Mouse (Mus musculus) left cerebral cortex, adult 2 months (tissue): ENCODE results near the gene Orm1. TPM values are rescaled to one million over a fixed set of nuclear protein-coding genes. Genes with fewer than 3 reads are reported as not detected.
A peak's percentile ranks its signal among the peaks of the same experiment; 100 is the strongest.
"Not testable (repeated sequence)": the region's sequence is repeated elsewhere in the genome, so short reads cannot be mapped to it uniquely, and the experiment has no call there.

Experiments used
- DNase-seq, 2 experiments: peaks; one replicate each; pipeline ENCODE4 v3.0.0; 2021 to 2022; ENCODE audit warnings: low spot score in 2 of 2, mixed read lengths in 1 of 2; ENCODE audit errors: extremely low spot score in 1 of 2
- H3K27ac ChIP-seq: fragments of 200-600 bp; 2 replicates; pipeline ENCODE4 v1.8.1; 2022
- H3K4me3 ChIP-seq: fragments of 200-600 bp; 2 replicates; pipeline ENCODE4 v1.8.1; 2022
- CTCF ChIP-seq: fragments of 200-600 bp; IDR thresholded peaks from 2 replicates; pipeline ENCODE4 v1.8.1; 2022; ENCODE audit warnings: antibody characterized with exemption, mild to moderate bottlenecking, moderate library complexity
- intact Hi-C: fragments of 180-260 bp; cut with DNase I; formaldehyde crosslinking; loops from one replicate; pipeline ENCODE4 v1.15.1; 2025
- total RNA-seq, 2 experiments: library from RNA; stranded (reverse); gene quantifications; 2 replicates each; pipeline ENCODE4 v1.2.3; 2021

Orm1 gene
- total RNA-seq, 2 experiments from 2014 or later: not detected

DNA sequence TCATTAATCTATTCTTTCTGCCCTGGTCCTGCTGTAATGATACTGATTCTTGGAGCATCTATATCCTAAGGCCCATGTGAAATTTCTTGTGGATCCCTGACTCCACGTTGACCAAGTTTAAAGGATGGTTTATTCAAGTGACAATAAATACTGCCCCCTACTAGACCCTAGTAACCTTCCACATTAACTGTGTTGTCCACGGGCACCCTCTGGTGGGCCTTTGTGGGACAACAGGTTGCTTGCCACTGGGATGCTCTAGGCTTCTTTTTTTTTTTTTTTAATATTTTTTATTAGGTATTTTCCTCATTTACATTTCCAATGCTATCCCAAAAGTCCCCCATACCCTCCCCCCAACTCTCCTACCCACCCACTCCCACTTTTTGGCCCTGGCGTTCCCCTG is 24.8 kb upstream of the Orm1 start:
- H3K27ac ChIP-seq, H3K4me3 ChIP-seq: not testable (repeated sequence)
- intact Hi-C loops: loop anchor here (1.0 kb wide), 2 partner anchors 104 to 160 kb away; no protein-coding TSS in a partner anchor
- DNase-seq: peak; percentile 50 to 61
- TF ChIP-seq CTCF: peak; percentile 76

- TF ChIP-seq CTCF: no peak
- Histone ChIP-seq H3K4me3 (no peak overlapping the region), H3K27ac (no peak overlapping the region)
- no peak for DNase-seq
- intact Hi-C loops: no loop called here
Observed at GRCm38 (mm10) chr4:63323275-63323815, 21.0 kb upstream of the Orm1 start.

DNA sequence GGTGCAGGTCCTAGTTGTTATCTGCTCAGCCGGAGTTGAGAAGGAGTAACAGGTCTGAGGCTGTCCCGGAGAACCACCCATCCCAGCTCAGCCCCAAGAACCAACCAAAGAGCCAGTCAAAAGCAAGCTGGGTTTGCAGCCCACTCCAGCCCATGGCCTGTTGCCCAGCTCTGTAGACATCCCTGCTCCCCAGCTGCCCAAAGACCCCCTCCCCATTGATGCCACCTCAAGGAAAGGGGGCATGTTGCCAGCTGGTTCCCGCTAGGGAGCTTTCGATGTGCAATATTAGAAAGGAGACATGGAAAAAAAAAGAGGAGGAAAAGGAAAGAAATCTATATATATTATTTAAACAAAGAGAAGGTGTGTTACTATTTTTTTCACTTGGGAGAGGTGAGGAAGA is 11.0 kb upstream of the Orm1 start:
- TF ChIP-seq CTCF: no peak
- H3K4me3 ChIP-seq: no peak overlapping the region
- DNase-seq: no peak
- intact Hi-C loops: no loop called here
- no peak overlapping the region for H3K27ac ChIP-seq

DNA sequence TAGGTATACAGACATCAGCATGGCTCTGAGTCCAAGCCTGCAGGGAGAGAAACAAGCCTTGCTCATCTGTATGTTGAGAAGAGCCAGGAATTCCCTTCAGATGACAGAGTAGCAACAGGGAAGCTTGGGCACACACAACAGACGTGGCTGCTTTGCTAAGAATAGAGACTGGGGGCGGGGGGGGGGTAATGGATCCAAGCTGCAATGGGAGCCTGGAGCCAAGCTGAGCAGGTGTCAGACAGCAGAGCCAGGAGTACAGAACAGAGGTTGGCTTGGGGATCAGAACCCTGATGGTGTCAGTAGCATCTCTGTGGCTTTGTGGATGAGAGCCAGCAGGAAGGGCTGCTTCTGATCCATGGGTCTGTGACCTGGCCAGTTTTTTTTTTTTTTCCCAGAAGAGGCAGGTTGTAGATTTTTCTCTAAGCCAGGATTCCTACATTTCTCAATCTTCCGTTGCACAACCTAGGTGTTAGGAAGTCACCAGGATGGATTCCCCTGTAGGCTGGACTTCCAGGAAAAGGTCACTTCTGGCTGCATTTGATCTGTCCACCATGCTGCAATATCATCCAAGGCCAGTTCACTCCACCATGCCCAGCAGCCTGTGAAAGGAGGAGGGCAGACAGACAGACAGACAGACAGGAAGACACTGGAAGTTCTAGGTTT is 5.8 kb upstream of the Orm1 start:
- no peak for TF ChIP-seq CTCF
- no peak overlapping the region for H3K4me3 ChIP-seq
- DNase-seq: no peak
- no peak overlapping the region for H3K27ac ChIP-seq
- intact Hi-C loops: no loop called here

DNA sequence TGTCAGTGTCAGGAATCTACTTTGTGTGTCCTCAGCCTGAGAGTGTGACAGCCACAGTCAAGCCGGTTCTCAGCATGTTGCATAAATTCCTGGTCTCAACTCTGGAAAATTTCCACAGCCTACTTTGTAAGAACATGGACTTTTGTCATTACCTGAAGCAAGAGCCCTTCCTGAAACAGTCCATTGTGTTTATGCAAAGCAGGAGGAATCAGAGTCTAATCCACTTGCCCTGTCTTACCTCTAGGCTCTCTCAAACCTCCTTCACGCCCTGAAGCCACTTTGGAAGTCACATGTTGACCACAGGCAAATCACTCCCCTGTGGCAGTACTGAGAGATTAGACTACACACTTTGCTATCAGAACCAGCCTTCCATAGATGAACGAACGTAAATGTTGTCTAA is 1.9 kb upstream of the Orm1 start:
- intact Hi-C loops: no loop called here

DNA sequence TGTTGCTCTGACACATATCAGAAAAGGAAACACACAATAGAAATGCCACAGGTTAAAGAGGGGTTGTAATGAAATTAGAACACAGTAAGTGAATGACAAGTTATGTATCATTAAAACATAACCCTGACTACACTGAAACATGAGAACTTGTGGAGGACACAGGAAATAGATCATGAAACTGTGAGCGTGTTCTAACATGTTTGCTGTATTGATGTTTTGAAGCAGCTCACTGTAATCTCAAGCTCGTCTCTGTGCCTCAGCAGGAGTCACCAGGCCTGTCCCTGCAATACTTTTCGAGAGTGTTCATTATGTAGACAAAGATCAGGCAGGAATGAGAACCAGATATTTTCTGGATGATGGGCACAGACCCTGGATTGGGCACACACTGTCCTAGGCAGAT is 752 bp upstream of the Orm1 start:
- no peak for TF ChIP-seq CTCF
- intact Hi-C loops: no loop called here
- no peak overlapping the region for H3K27ac ChIP-seq
- no peak overlapping the region for H3K4me3 ChIP-seq
- DNase-seq: no peak

More for the DNA sequence above, 1.9 kb upstream of the Orm1 start:
- no peak for TF ChIP-seq CTCF
- H3K4me3 ChIP-seq: no peak overlapping the region
- H3K27ac ChIP-seq: no peak overlapping the region
- no peak for DNase-seq

DNA sequence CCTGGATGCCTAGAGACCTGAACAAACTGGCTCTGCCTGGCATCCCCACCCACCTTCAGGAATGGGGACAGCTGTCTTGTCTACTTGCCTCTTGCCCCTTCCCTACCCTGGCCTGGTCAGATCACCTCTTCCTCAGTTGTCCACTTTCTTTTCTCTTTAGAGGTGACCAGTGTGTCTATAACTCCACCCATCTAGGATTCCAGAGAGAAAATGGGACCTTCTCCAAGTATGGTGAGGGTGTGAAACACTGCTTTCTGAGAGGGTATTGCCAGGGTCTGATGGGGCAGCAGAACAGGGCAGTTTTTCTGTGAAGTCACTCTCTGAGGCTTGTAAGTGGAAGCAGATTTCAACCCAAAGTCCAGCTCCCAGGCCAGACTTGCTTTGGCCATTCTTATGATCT is 901 bp downstream of the Orm1 start:
- intact Hi-C loops: no loop called here
- DNase-seq: no peak
- Histone ChIP-seq H3K27ac (no peak overlapping the region), H3K4me3 (no peak overlapping the region)
- no peak for TF ChIP-seq CTCF

DNA sequence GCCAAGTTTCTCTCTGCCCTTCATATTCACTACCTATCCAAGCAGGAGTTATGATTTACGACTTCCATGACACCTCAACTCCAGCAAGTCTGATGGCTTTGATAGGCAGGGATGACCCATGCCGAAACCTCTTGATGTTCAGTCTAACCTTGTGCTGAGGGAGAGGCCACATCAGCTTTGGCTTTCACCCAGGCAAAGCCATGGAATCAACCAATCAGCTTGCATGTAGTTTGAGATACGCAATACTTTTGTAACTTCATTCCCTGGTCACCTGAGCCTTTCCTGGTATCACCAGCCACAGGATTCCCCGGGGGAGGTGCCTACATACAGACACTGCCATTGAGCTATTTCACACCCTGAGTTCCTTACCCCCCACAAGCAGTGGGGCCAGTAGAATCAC is 2.3 kb downstream of the Orm1 start:
- no peak for TF ChIP-seq CTCF
- Histone ChIP-seq H3K4me3 (no peak overlapping the region), H3K27ac (no peak overlapping the region)
- no peak for DNase-seq
- intact Hi-C loops: no loop called here

DNA sequence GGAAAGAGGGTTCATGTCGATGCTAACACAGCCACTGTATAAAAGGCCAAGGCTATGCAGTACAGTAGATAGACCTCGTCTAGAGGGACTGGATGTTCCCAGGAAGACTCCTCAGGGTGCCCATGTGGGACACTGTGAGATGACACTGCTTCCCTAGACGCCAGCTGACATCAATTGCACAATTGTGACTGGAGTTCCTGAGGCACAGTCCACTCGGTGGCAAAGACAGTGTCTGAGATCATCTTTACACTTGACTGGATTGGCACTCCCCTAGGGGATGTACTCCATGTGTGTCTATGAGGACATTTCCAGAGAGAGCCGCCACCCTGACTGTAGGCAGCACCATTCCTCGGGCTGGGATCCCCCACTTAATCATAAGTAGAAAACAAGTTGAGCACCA is 4.2 kb downstream of the Orm1 start:
- no peak for DNase-seq
- intact Hi-C loops: no loop called here
- TF ChIP-seq CTCF: no peak
- Histone ChIP-seq H3K27ac (no peak overlapping the region), H3K4me3 (no peak overlapping the region)

GRCm38 (mm10) chr4:63355877-63356665 is 11.7 kb downstream of the Orm1 start, which contains the start of gene Orm3:
Gene Orm3, plus strand, starts transcription at chr4:63356162.
- no peak for DNase-seq
- H3K4me3 ChIP-seq: no peak within 1 kb of the TSS
- no peak within 1 kb of the TSS for H3K27ac ChIP-seq
- intact Hi-C loops: no loop called here
- TF ChIP-seq CTCF: no peak

GRCm38 (mm10) chr4:63356981-63357570 is 12.7 kb downstream of the Orm1 start:
- no peak overlapping the region for H3K27ac ChIP-seq
- no peak for DNase-seq
- no peak for TF ChIP-seq CTCF
- H3K4me3 ChIP-seq: no peak overlapping the region
- intact Hi-C loops: no loop called here

- TF ChIP-seq CTCF: no peak
- DNase-seq: no peak
- H3K27ac ChIP-seq: no peak overlapping the region
- intact Hi-C loops: no loop called here
- H3K4me3 ChIP-seq: no peak overlapping the region
Observed at GRCm38 (mm10) chr4:63359861-63360260, 15.5 kb downstream of the Orm1 start.
